Mouse (Mus musculus): ENCODE data around the gene Selenov.
A peak's percentile ranks its signal among the peaks of the same experiment; 100 is the strongest.
"Not testable (repeated sequence)": the region's sequence is repeated elsewhere in the genome, so short reads cannot be mapped to it uniquely, and the experiment has no call there.

The Selenov gene

GRCm38 (mm10) chr7:28294481-28294880 is 3.5 kb upstream of the Selenov start:
- DNase-seq (ENCODE audit: low read depth, low spot score) = no peak

GRCm38 (mm10) chr7:28290165-28290564 is 821 bp downstream of the Selenov start:
- DNase-seq (ENCODE audit: low read depth, low spot score) = no peak

- no peak for DNase-seq (ENCODE audit: low read depth, low spot score)
These were observed 10.4 kb downstream of the Selenov start for GRCm38 (mm10) chr7:28280630-28281029.

GRCm38 (mm10) chr7:28278279-28278652 is 12.7 kb downstream of the Selenov start:
- no peak for DNase-seq (ENCODE audit: low read depth, low spot score)

- DNase-seq (ENCODE audit: low read depth, low spot score) = peak; percentile 94
These were observed 13.2 kb downstream of the Selenov start, which contains the start of gene Eid2b for GRCm38 (mm10) chr7:28277615-28278278. Gene Eid2b, plus strand, starts transcription at chr7:28277739.

- DNase-seq (ENCODE audit: low read depth, low spot score) = no peak
These were observed 13.8 kb downstream of the Selenov start for GRCm38 (mm10) chr7:28277237-28277614.

- DNase-seq (ENCODE audit: low read depth, low spot score) = no peak
These were observed 19.2 kb downstream of the Selenov start for GRCm38 (mm10) chr7:28271761-28272160.

- DNase-seq (ENCODE audit: low read depth, low spot score) = no peak
These were observed 21.6 kb downstream of the Selenov start for GRCm38 (mm10) chr7:28269355-28269754.

- no peak for DNase-seq (ENCODE audit: low read depth, low spot score)
These were observed 22.4 kb downstream of the Selenov start for GRCm38 (mm10) chr7:28268576-28268975.

- no peak for DNase-seq (ENCODE audit: low read depth, low spot score)
These were observed 22.9 kb downstream of the Selenov start for GRCm38 (mm10) chr7:28268042-28268531.

GRCm38 (mm10) chr7:28267129-28268041 is 23.6 kb downstream of the Selenov start, which contains the start of gene Eid2:
Gene Eid2, plus strand, starts transcription at chr7:28267881.
- DNase-seq (ENCODE audit: low read depth, low spot score) = peak; percentile 45

GRCm38 (mm10) chr7:28265391-28265790 is 25.6 kb downstream of the Selenov start:
- DNase-seq (ENCODE audit: low read depth, low spot score) = no peak

GRCm38 (mm10) chr7:28263786-28264185 is 27.2 kb downstream of the Selenov start:
- DNase-seq (ENCODE audit: low read depth, low spot score) = no peak

- no peak for DNase-seq (ENCODE audit: low read depth, low spot score)
These were observed 28.1 kb downstream of the Selenov start for GRCm38 (mm10) chr7:28262861-28263260.

- no peak for DNase-seq (ENCODE audit: low read depth, low spot score)
These were observed 35.5 kb downstream of the Selenov start for GRCm38 (mm10) chr7:28255476-28255875.

- no peak for DNase-seq (ENCODE audit: low read depth, low spot score)
These were observed 36.4 kb downstream of the Selenov start for GRCm38 (mm10) chr7:28254591-28254990.

- DNase-seq (ENCODE audit: low read depth, low spot score) = no peak
These were observed 39.0 kb downstream of the Selenov start for GRCm38 (mm10) chr7:28251976-28252375.

GRCm38 (mm10) chr7:28248957-28249356 is 42.0 kb downstream of the Selenov start:
- no peak for DNase-seq (ENCODE audit: low read depth, low spot score)

GRCm38 (mm10) chr7:28243943-28244342 is 47.0 kb downstream of the Selenov start:
- not testable (repeated sequence) for DNase-seq (ENCODE audit: low read depth, low spot score)
